Mouse (Mus musculus) hindbrain, embryonic 15.5 days (tissue): ENCODE measurements around the gene Tyrobp. TPM values are rescaled to one million over a fixed set of nuclear protein-coding genes. Genes with fewer than 3 reads are reported as not detected.

Source experiments
- ATAC-seq: fragments of 200-750 bp; cut with Nextera tagmentation; 2 replicates; pipeline ENCODE4 v1.8.0; 2017; ENCODE audit warnings: low read depth, moderate number of reproducible peaks, moderate TSS enrichment; ENCODE audit not compliant: low FRiP score
- H3K27ac ChIP-seq: fragments of 300-500 bp; sonication (generic); replicated peaks from 2 replicates; pipeline ENCODE4 v1.5.1; 2015; ENCODE audit warnings: mild to moderate bottlenecking, inconsistent platforms
- H3K27me3 ChIP-seq: fragments of 300-500 bp; sonication (generic); 2 replicates; pipeline ENCODE4 v1.6.1; 2015; ENCODE audit warnings: control low read depth, inconsistent platforms
- H3K36me3 ChIP-seq: fragments of 300-500 bp; sonication (generic); 2 replicates; pipeline ENCODE4 v1.6.1; 2015; ENCODE audit warnings: control low read depth, inconsistent platforms
- H3K4me1 ChIP-seq: fragments of 300-500 bp; sonication (generic); replicated peaks from 2 replicates; pipeline ENCODE4 v1.6.1; 2015; ENCODE audit warnings: control low read depth, inconsistent platforms
- H3K4me2 ChIP-seq: fragments of 300-500 bp; sonication (generic); 2 replicates; pipeline ENCODE4 v1.6.1; 2015; ENCODE audit warnings: moderate library complexity, mild to moderate bottlenecking, inconsistent platforms
- H3K4me3 ChIP-seq: fragments of 300-500 bp; sonication (generic); 2 replicates; pipeline ENCODE4 v1.5.1; 2015; ENCODE audit warnings: mild to moderate bottlenecking, inconsistent platforms
- H3K9ac ChIP-seq: fragments of 300-500 bp; sonication (generic); 2 replicates; pipeline ENCODE4 v1.6.1; 2015; ENCODE audit warnings: inconsistent platforms
- H3K9me3 ChIP-seq: fragments of 300-500 bp; sonication (generic); 2 replicates; pipeline ENCODE4 v1.6.1; 2016; ENCODE audit warnings: control low read depth, inconsistent platforms
- WGBS: fragments of 180-500 bp; shearing (Covaris S2); methylation state at CpG from one replicate; pipeline ENCODE4 v1.1.7; 2015; 5-methylcytosine and 5-hydroxymethylcytosine counted together
- polyA plus RNA-seq: library from polyadenylated mRNA; unstranded; fragments of >200 nt; fragmentation: Nextera tagmentation; extraction: Ambion mirVana; gene quantifications from 2 replicates; pipeline ENCODE4 v1.2.1, GENCODE M21; 2015

Gene Tyrobp
- polyA plus RNA-seq, result 28.9 and 39.1 TPM in 2 replicates

- no peak within 1 kb of the TSS for H3K4me3 ChIP-seq
- 73% methylated on average over 5 of the region's 5 CpGs for WGBS
- no peak within 1 kb of the TSS for H3K4me2 ChIP-seq
- no peak within 1 kb of the TSS for H3K27ac ChIP-seq
- H3K9me3 ChIP-seq, result no peaks in the 10 kb centered on the region
- H3K9ac ChIP-seq, result no peak within 1 kb of the TSS
- no peaks in the 10 kb centered on the region for H3K4me1 ChIP-seq
- no peaks in the 10 kb centered on the region for H3K27me3 ChIP-seq
- no peaks in the 10 kb centered on the region for H3K36me3 ChIP-seq
- ATAC-seq, result no peak
Observed at GRCm38 (mm10) chr7:30413596-30413995, at the start of gene Tyrobp. Tyrobp (plus strand) TSS chr7:30413760.

- WGBS, result 82% methylated on average over 2 of the region's 2 CpGs
- Histone ChIP-seq H3K27me3 (0 out of 2 replicates have a peak, but pooled peaks cover 4% of the 10 kb centered on the region), H3K4me3 (no peak overlapping the region), H3K9me3 (no peaks in the 10 kb centered on the region), H3K27ac (no peak overlapping the region), H3K9ac (no peak overlapping the region), H3K4me2 (no peak overlapping the region), H3K36me3 (no peaks in the 10 kb centered on the region), H3K4me1 (peaks cover 12% of the 10 kb centered on the region)
- ATAC-seq, result no peak
Observed at GRCm38 (mm10) chr7:30367466-30367865, 46.1 kb upstream of the Tyrobp start.

GRCm38 (mm10) chr7:30373501-30373962, 40.0 kb upstream of the Tyrobp start:
- Histone ChIP-seq H3K27ac (peak overlapping the region; percentile 83), H3K9me3 (no peaks in the 10 kb centered on the region), H3K4me1 (no peaks in the 10 kb centered on the region; the same call in 1 of the 2 replicates), H3K9ac (peak overlapping the region; percentile 52), H3K36me3 (no peaks in the 10 kb centered on the region), H3K4me2 (peak overlapping the region; percentile 53), H3K27me3 (no peaks in the 10 kb centered on the region), H3K4me3 (peak overlapping the region; percentile 42)
- ATAC-seq, result peak; percentile 100
- WGBS, result under 1% methylated on average over 21 of the region's 21 CpGs

GRCm38 (mm10) chr7:30380061-30380460, 33.5 kb upstream of the Tyrobp start:
- Histone ChIP-seq H3K27me3 (no peaks in the 10 kb centered on the region), H3K27ac (no peak overlapping the region), H3K9ac (no peak overlapping the region), H3K4me1 (no peaks in the 10 kb centered on the region), H3K36me3 (no peaks in the 10 kb centered on the region), H3K4me3 (no peak overlapping the region), H3K9me3 (no peaks in the 10 kb centered on the region), H3K4me2 (no peak overlapping the region)
- no peak for ATAC-seq
- 62% methylated on average over 5 of the region's 5 CpGs for WGBS

GRCm38 (mm10) chr7:30384106-30384505, 29.5 kb upstream of the Tyrobp start:
- Histone ChIP-seq H3K36me3 (no peaks in the 10 kb centered on the region), H3K27me3 (no peaks in the 10 kb centered on the region), H3K27ac (no peak overlapping the region), H3K4me3 (no peak overlapping the region), H3K4me1 (no peaks in the 10 kb centered on the region), H3K9ac (no peak overlapping the region), H3K9me3 (no peaks in the 10 kb centered on the region), H3K4me2 (no peak overlapping the region)
- ATAC-seq, result no peak
- WGBS, result 86% methylated on average over 9 of the region's 9 CpGs

GRCm38 (mm10) chr7:30392746-30393520, 20.6 kb upstream of the Tyrobp start:
- Histone ChIP-seq H3K9me3 (no peaks in the 10 kb centered on the region), H3K27me3 (no peaks in the 10 kb centered on the region), H3K9ac (no peak overlapping the region), H3K4me3 (no peak overlapping the region), H3K27ac (no peak overlapping the region), H3K36me3 (no peaks in the 10 kb centered on the region), H3K4me2 (no peak overlapping the region), H3K4me1 (no peaks in the 10 kb centered on the region)
- no peak for ATAC-seq
- WGBS, result 74% methylated on average over 4 of the region's 4 CpGs

GRCm38 (mm10) chr7:30393631-30394030, 19.9 kb upstream of the Tyrobp start:
- H3K27ac ChIP-seq, result no peak overlapping the region
- WGBS, result 83% methylated on average over 4 of the region's 4 CpGs
- H3K4me2 ChIP-seq, result no peak overlapping the region
- no peaks in the 10 kb centered on the region for H3K36me3 ChIP-seq
- H3K9ac ChIP-seq, result no peak overlapping the region
- H3K27me3 ChIP-seq, result no peaks in the 10 kb centered on the region
- H3K4me1 ChIP-seq, result no peaks in the 10 kb centered on the region
- ATAC-seq, result no peak
- H3K9me3 ChIP-seq, result no peaks in the 10 kb centered on the region
- no peak overlapping the region for H3K4me3 ChIP-seq

- Histone ChIP-seq H3K9me3 (no peaks in the 10 kb centered on the region), H3K27me3 (no peaks in the 10 kb centered on the region), H3K27ac (no peak overlapping the region; the same call in 1 of the 2 replicates), H3K4me1 (no peaks in the 10 kb centered on the region), H3K4me3 (no peak overlapping the region), H3K9ac (no peak overlapping the region), H3K36me3 (no peaks in the 10 kb centered on the region), H3K4me2 (no peak overlapping the region)
- 65% methylated on average over 11 of the region's 11 CpGs for WGBS
- ATAC-seq, result no peak
Observed at GRCm38 (mm10) chr7:30394379-30394778, 19.2 kb upstream of the Tyrobp start.

- Histone ChIP-seq H3K36me3 (no peaks in the 10 kb centered on the region), H3K4me1 (0 out of 2 replicates have a peak, but pooled peaks cover 4% of the 10 kb centered on the region), H3K4me3 (no peak overlapping the region), H3K9me3 (no peaks in the 10 kb centered on the region), H3K9ac (no peak overlapping the region), H3K4me2 (no peak overlapping the region), H3K27me3 (no peaks in the 10 kb centered on the region), H3K27ac (no peak overlapping the region)
- WGBS, result 52% methylated on average over 2 of the region's 2 CpGs
- no peak for ATAC-seq
Observed at GRCm38 (mm10) chr7:30394871-30395270, 18.7 kb upstream of the Tyrobp start.

GRCm38 (mm10) chr7:30399671-30400070, 13.9 kb upstream of the Tyrobp start:
- no peak for ATAC-seq
- 37% methylated on average over 7 of the region's 7 CpGs for WGBS
- Histone ChIP-seq H3K27me3 (no peaks in the 10 kb centered on the region), H3K9me3 (no peaks in the 10 kb centered on the region), H3K27ac (no peak overlapping the region), H3K4me3 (no peak overlapping the region), H3K36me3 (no peaks in the 10 kb centered on the region), H3K4me1 (0 out of 2 replicates have a peak, but pooled peaks cover 4% of the 10 kb centered on the region), H3K9ac (no peak overlapping the region), H3K4me2 (no peak overlapping the region)

- Histone ChIP-seq H3K27me3 (no peaks in the 10 kb centered on the region), H3K9ac (no peak overlapping the region), H3K9me3 (no peaks in the 10 kb centered on the region), H3K27ac (no peak overlapping the region), H3K36me3 (no peaks in the 10 kb centered on the region), H3K4me1 (0 out of 2 replicates have a peak, but pooled peaks cover 4% of the 10 kb centered on the region), H3K4me3 (no peak overlapping the region), H3K4me2 (no peak overlapping the region)
- 74% methylated on average over 4 of the region's 4 CpGs for WGBS
- no peak for ATAC-seq
Observed at GRCm38 (mm10) chr7:30402343-30402742, 11.2 kb upstream of the Tyrobp start.

GRCm38 (mm10) chr7:30408639-30409038, 4.9 kb upstream of the Tyrobp start:
- Histone ChIP-seq H3K4me2 (no peak overlapping the region), H3K9ac (no peak overlapping the region), H3K9me3 (no peaks in the 10 kb centered on the region), H3K4me1 (no peaks in the 10 kb centered on the region), H3K4me3 (no peak overlapping the region), H3K36me3 (no peaks in the 10 kb centered on the region), H3K27me3 (no peaks in the 10 kb centered on the region), H3K27ac (no peak overlapping the region)
- 85% methylated on average over 3 of the region's 3 CpGs for WGBS
- ATAC-seq, result no peak
